Mouse (Mus musculus) G1E (cell line): Measurements from ENCODE around the gene Upf1. TPM values are rescaled to one million over a fixed set of nuclear protein-coding genes. Genes with fewer than 3 reads are reported as not detected.

Source experiments
- ATAC-seq: 2 replicates; pipeline ENCODE4 v1.8.0; 2016; ENCODE audit warnings: mild to moderate bottlenecking; ENCODE audit not compliant: insufficient number of reproducible peaks, poor library complexity, low FRiP score, severe bottlenecking; ENCODE audit errors: extremely low read depth
- DNase-seq: peaks from one replicate; pipeline ENCODE4 v3.0.0; 2012; ENCODE audit warnings: low spot score
- H3K27me3 ChIP-seq: 2 replicates; pipeline ENCODE4 v1.6.1; 2012; ENCODE audit warnings: mild to moderate bottlenecking, low read length, inconsistent platforms; ENCODE audit not compliant: insufficient read depth
- H3K36me3 ChIP-seq: replicated peaks from 2 replicates; pipeline ENCODE3; 2012; ENCODE audit warnings: mild to moderate bottlenecking, inconsistent platforms
- H3K4me1 ChIP-seq: 2 replicates; pipeline ENCODE4 v1.6.1; 2012; ENCODE audit warnings: low read depth, low read length, inconsistent platforms, mixed read lengths; ENCODE audit not compliant: insufficient read depth
- H3K4me3 ChIP-seq: 2 replicates; pipeline ENCODE4 v1.5.1; 2012; ENCODE audit warnings: low read depth, mild to moderate bottlenecking, inconsistent platforms, low read length, moderate library complexity, mixed read lengths
- H3K9me3 ChIP-seq: replicated peaks from 2 replicates; pipeline ENCODE4 v1.6.1; 2012; ENCODE audit warnings: inconsistent platforms
- CTCF ChIP-seq: IDR thresholded peaks from 2 replicates; pipeline ENCODE4 v1.5.1; 2012; ENCODE audit warnings: low read depth, low read length, inconsistent platforms, mixed read lengths
- GATA1 ChIP-seq: IDR thresholded peaks from 2 replicates; pipeline ENCODE4 v1.6.1; 2012; ENCODE audit warnings: borderline replicate concordance, low read length, inconsistent platforms, mixed read lengths
- GATA2 ChIP-seq: IDR thresholded peaks from 2 replicates; pipeline ENCODE4 v1.6.1; 2012; ENCODE audit warnings: low read depth, low read length, inconsistent platforms, borderline replicate concordance
- POLR2AphosphoS5 ChIP-seq: IDR thresholded peaks from 2 replicates; pipeline ENCODE4 v1.6.1; 2012; ENCODE audit warnings: low read depth, low read length, inconsistent platforms; ENCODE audit not compliant: insufficient replicate concordance
- TAL1 ChIP-seq: conservative IDR thresholded peaks from 2 replicates; pipeline ENCODE4 v1.6.1; 2012; ENCODE audit warnings: low read depth, low read length, inconsistent platforms, mixed read lengths
- polyA plus RNA-seq: library from polyadenylated mRNA; stranded (reverse); fragments of >175 nt; gene quantifications from 2 replicates; pipeline ENCODE4 v1.2.3, GENCODE M21; 2012
- total RNA-seq, 2 experiments: library from RNA; stranded (forward) in 1 of 2; stranded (reverse) in 1 of 2; fragments of 200-1000 nt in 1 of 2; fragments of >200 nt in 1 of 2; fragmentation: Nextera tagmentation in 1 of 2; gene quantifications; 2 replicates each; pipeline ENCODE4 v1.2.3; 2014 to 2017

Upf1 gene
- total and polyA plus RNA-seq, 3 experiments = 22.9 to 155 (median 43.6) TPM

DNA sequence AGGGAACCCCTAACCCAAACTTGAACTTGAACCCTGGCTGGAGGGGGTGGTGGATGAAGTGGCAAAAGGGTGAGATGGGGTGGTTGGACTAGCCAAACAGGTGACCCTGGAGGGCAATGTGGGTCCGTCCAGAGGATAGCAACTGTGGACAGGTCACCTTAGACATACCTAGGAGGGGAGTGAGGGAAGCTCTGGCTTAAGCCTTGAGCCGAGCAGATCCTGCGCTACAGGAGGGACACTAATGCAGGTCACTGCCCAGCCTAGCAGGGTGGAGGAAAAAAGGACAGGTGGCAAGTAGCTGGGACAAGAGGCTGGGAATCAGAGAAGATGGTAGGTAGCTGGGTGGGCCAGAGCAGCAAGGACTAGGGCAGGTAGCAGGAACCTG lies 1.1 kb downstream of the Upf1 start:
- H3K36me3 ChIP-seq = peaks cover 52% of the 10 kb centered on the region
- TF ChIP-seq CTCF (no peak), TAL1 (no peak), GATA1 (no peak), GATA2 (no peak), POLR2AphosphoS5 (no peak)
- ATAC-seq (no peak), DNase-seq (no peak)
- peak overlapping the region; percentile 93 for H3K4me3 ChIP-seq
- H3K9me3 ChIP-seq = no peaks in the 10 kb centered on the region; the same call in 1 of the 2 replicates
- H3K4me1 ChIP-seq = peaks cover 83% of the 10 kb centered on the region
- H3K27me3 ChIP-seq = no peaks in the 10 kb centered on the region

GRCm38 (mm10) chr8:70351035-70351999 lies 1.8 kb downstream of the Upf1 start:
- TF ChIP-seq GATA1 = no peak
- H3K4me3 ChIP-seq = peak overlapping the region; percentile 93
- no peak for DNase-seq
- peaks cover 59% of the 10 kb centered on the region for H3K36me3 ChIP-seq
- peaks cover 82% of the 10 kb centered on the region for H3K4me1 ChIP-seq
- no peaks in the 10 kb centered on the region for H3K9me3 ChIP-seq
- H3K27me3 ChIP-seq = no peaks in the 10 kb centered on the region
- ATAC-seq = no peak

DNA sequence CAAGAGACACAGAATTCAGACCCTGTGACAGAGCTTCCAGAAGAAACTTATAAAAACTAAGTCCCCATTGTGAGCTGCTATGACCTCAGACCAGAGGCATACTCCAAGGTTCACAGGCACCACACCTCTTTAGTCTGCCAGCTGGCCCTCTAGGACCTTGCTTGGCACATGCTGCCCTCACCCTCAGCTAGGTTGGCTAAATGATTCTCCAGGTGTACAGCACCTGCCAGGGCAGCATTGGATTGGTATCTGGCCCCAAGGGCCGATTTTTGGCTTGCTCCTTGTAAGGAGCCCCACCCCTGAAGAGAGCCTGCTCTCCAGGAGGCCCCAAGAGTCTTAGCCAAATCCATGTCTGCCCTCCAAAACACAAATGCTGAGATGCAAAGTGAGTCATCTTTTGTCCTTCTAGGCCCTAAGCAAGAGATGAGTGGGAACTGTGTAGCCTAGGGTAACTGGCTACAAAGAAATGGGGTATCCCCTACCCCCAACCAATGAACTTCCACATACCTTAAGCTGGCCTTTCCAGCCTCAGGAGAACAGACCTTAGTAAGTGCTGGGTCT lies 5.1 kb downstream of the Upf1 start:
- DNase-seq = no peak
- Histone ChIP-seq H3K36me3 (peaks cover 92% of the 10 kb centered on the region), H3K27me3 (no peaks in the 10 kb centered on the region), H3K4me1 (peaks cover 88% of the 10 kb centered on the region), H3K9me3 (no peaks in the 10 kb centered on the region), H3K4me3 (no peak overlapping the region)
- TF ChIP-seq CTCF = no peak
- TF ChIP-seq GATA1 = no peak
- TF ChIP-seq GATA2 = no peak
- TF ChIP-seq POLR2AphosphoS5 = no peak
- no peak for TF ChIP-seq TAL1
- ATAC-seq = no peak

DNA sequence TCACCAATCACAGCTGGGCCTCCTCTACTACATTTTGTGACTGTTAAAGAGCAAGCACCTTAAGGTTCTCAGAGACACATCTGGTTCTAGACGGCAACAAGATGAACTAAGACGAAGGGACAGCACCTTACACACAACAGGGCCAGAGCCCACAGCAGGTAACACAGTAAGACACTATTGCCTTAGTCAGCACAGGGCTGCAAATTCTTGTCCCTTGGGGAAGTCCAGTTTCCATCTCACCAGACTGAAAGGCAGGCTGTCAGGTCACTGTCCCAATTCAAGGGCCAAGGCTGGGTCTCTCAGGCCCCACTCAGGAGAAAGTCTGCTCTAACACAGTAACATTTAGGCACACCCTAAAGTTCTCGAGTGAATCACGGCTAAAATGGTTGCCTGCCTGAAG lies 5.6 kb downstream of the Upf1 start:
- Histone ChIP-seq H3K36me3 (peaks cover 97% of the 10 kb centered on the region), H3K4me1 (peaks cover 88% of the 10 kb centered on the region), H3K9me3 (no peaks in the 10 kb centered on the region), H3K27me3 (no peaks in the 10 kb centered on the region), H3K4me3 (no peak overlapping the region)
- DNase-seq (no peak), ATAC-seq (no peak)
- TF ChIP-seq GATA1 (no peak), CTCF (no peak), TAL1 (no peak), POLR2AphosphoS5 (no peak), GATA2 (no peak)

- no peak overlapping the region for H3K4me3 ChIP-seq
- H3K9me3 ChIP-seq = no peaks in the 10 kb centered on the region
- H3K36me3 ChIP-seq = peaks cover 100% of the 10 kb centered on the region
- DNase-seq (no peak), ATAC-seq (no peak)
- no peaks in the 10 kb centered on the region for H3K27me3 ChIP-seq
- H3K4me1 ChIP-seq = peaks cover 71% of the 10 kb centered on the region
- no peak for TF ChIP-seq TAL1
- no peak for TF ChIP-seq GATA1
- TF ChIP-seq CTCF = no peak
- TF ChIP-seq POLR2AphosphoS5 = no peak
Measured at GRCm38 (mm10) chr8:70344279-70344678, 8.8 kb downstream of the Upf1 start.

GRCm38 (mm10) chr8:70343696-70344095 lies 9.4 kb downstream of the Upf1 start:
- no peak for TF ChIP-seq CTCF
- no peak for TF ChIP-seq GATA2
- H3K27me3 ChIP-seq = no peaks in the 10 kb centered on the region
- peaks cover 68% of the 10 kb centered on the region for H3K4me1 ChIP-seq
- DNase-seq (no peak), ATAC-seq (no peak)
- H3K9me3 ChIP-seq = no peaks in the 10 kb centered on the region
- peaks cover 100% of the 10 kb centered on the region for H3K36me3 ChIP-seq
- H3K4me3 ChIP-seq = no peak overlapping the region

DNA sequence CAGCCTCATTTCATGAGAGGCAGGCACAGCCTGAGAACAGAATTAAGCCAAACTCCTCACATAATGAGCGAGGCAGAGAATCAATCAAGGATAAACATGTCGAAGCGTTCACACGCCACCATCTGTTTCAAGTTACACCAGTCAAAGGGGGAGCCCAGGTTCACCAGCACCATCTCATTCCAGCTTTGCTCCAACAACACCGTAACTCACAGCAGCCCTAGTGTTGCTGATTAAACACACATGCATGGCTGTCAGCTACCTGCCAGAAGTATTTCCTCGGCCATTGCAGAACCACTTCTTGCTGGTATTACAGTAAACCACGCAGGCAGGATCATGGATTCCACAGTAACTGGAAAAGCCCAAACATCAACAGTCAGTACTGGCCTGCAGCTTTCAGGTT lies 10.0 kb downstream of the Upf1 start:
- TF ChIP-seq GATA2 (no peak), POLR2AphosphoS5 (no peak), CTCF (no peak), TAL1 (no peak)
- no peaks in the 10 kb centered on the region for H3K9me3 ChIP-seq
- ATAC-seq (no peak), DNase-seq (no peak)
- H3K27me3 ChIP-seq = no peaks in the 10 kb centered on the region
- H3K4me1 ChIP-seq = peaks cover 62% of the 10 kb centered on the region
- peaks cover 100% of the 10 kb centered on the region for H3K36me3 ChIP-seq
- H3K4me3 ChIP-seq = no peak overlapping the region
